Mouse (Mus musculus): ENCODE results near the gene Utp14a. TPM values are rescaled to one million over a fixed set of nuclear protein-coding genes. Genes with fewer than 3 reads are reported as not detected.
"Not testable (repeated sequence)": the region's sequence is repeated elsewhere in the genome, so short reads cannot be mapped to it uniquely, and the experiment has no call there.

Utp14a gene
- polyA plus RNA-seq (2015; fragmentation: Nextera tagmentation; extraction: Ambion mirVana): 14.0 and 15.3 TPM in 2 replicates

- Histone ChIP-seq H3K4me1 (replicated peaks; ENCODE audit: control insufficient read depth, insufficient read depth, low read length) (peaks cover 5% of the 10 kb centered on the region; the same call in 1 of the 2 replicates), H3K36me3 (ENCODE audit: control insufficient read depth, insufficient read depth, low read length) (no peaks in the 10 kb centered on the region; the same call in 1 of the 2 replicates), H3K4me3 (ENCODE audit: low read length) (peak within 1 kb of the TSS; percentile 65), H3K9ac (ENCODE audit: low read length) (peak within 1 kb of the TSS; percentile 69), H3K4me2 (ENCODE audit: low read depth, low read length) (peak within 1 kb of the TSS; percentile 69), H3K27me3 (ENCODE audit: control insufficient read depth, insufficient read depth, low read depth, low read length) (no peaks in the 10 kb centered on the region), H3K9me3 (ENCODE audit: control insufficient read depth, low read length) (no peaks in the 10 kb centered on the region), H3K27ac (ENCODE audit: low read length) (peak within 1 kb of the TSS; percentile 83)
- WGBS: 7% methylated on average over 33 of the region's 33 CpGs
- ATAC-seq (ENCODE audit: low read depth): peak; percentile 99
Observed at GRCm38 (mm10) chrX:48256468-48257007, at the start of gene Utp14a. TSS of gene Utp14a (plus strand) at chrX:48256862.

GRCm38 (mm10) chrX:48207761-48208487 is 48.7 kb upstream of the Utp14a start:
- H3K9me3 ChIP-seq (ENCODE audit: control insufficient read depth, low read length): no peaks in the 10 kb centered on the region
- H3K4me1 ChIP-seq (replicated peaks; ENCODE audit: control insufficient read depth, insufficient read depth, low read length): no peaks in the 10 kb centered on the region
- peak overlapping the region; percentile 55 for H3K4me2 ChIP-seq (ENCODE audit: low read depth, low read length)
- H3K9ac ChIP-seq (ENCODE audit: low read length): peak overlapping the region; percentile 68
- WGBS: 13% methylated on average over 33 of the region's 36 CpGs
- no peak overlapping the region for H3K27ac ChIP-seq (ENCODE audit: low read length)
- ATAC-seq (ENCODE audit: low read depth): peak; percentile 85
- no peaks in the 10 kb centered on the region for H3K36me3 ChIP-seq (ENCODE audit: control insufficient read depth, insufficient read depth, low read length)
- H3K4me3 ChIP-seq (ENCODE audit: low read length): peak overlapping the region; percentile 61
- no peaks in the 10 kb centered on the region; the same call in 1 of the 2 replicates for H3K27me3 ChIP-seq (ENCODE audit: control insufficient read depth, insufficient read depth, low read depth, low read length)

GRCm38 (mm10) chrX:48208519-48209185 is 48.0 kb upstream of the Utp14a start, which contains the start of gene Zdhhc9:
TSS of gene Zdhhc9 (minus strand) at chrX:48208878.
- Histone ChIP-seq H3K4me3 (ENCODE audit: low read length) (peak within 1 kb of the TSS; percentile 61), H3K36me3 (ENCODE audit: control insufficient read depth, insufficient read depth, low read length) (no peaks in the 10 kb centered on the region), H3K4me1 (replicated peaks; ENCODE audit: control insufficient read depth, insufficient read depth, low read length) (no peaks in the 10 kb centered on the region), H3K27ac (ENCODE audit: low read length) (peak within 1 kb of the TSS; percentile 20; the same call in 1 of the 2 replicates), H3K9me3 (ENCODE audit: control insufficient read depth, low read length) (no peaks in the 10 kb centered on the region), H3K4me2 (ENCODE audit: low read depth, low read length) (peak within 1 kb of the TSS; percentile 63), H3K27me3 (ENCODE audit: control insufficient read depth, insufficient read depth, low read depth, low read length) (no peaks in the 10 kb centered on the region; the same call in 1 of the 2 replicates), H3K9ac (ENCODE audit: low read length) (peak within 1 kb of the TSS; percentile 68)
- 14% methylated on average over 33 of the region's 34 CpGs for WGBS
- peak; percentile 99 for ATAC-seq (ENCODE audit: low read depth)

- H3K4me3 ChIP-seq (ENCODE audit: low read length); H3K4me2 ChIP-seq (ENCODE audit: low read depth, low read length); H3K36me3 ChIP-seq (ENCODE audit: control insufficient read depth, insufficient read depth, low read length); ATAC-seq (ENCODE audit: low read depth); H3K27me3 ChIP-seq (ENCODE audit: control insufficient read depth, insufficient read depth, low read depth, low read length); H3K9ac ChIP-seq (ENCODE audit: low read length); H3K9me3 ChIP-seq (ENCODE audit: control insufficient read depth, low read length); H3K27ac ChIP-seq (ENCODE audit: low read length); H3K4me1 ChIP-seq (replicated peaks; ENCODE audit: control insufficient read depth, insufficient read depth, low read length): not testable (repeated sequence)
- WGBS: 67% methylated on average over 2 of the region's 4 CpGs
Observed at GRCm38 (mm10) chrX:48209746-48210145, 46.9 kb upstream of the Utp14a start.

GRCm38 (mm10) chrX:48219468-48219867 is 37.2 kb upstream of the Utp14a start:
- no peak for ATAC-seq (ENCODE audit: low read depth)
- WGBS: 78% methylated on average over 5 of the region's 5 CpGs
- H3K4me2 ChIP-seq (ENCODE audit: low read depth, low read length): no peak overlapping the region
- no peaks in the 10 kb centered on the region for H3K9me3 ChIP-seq (ENCODE audit: control insufficient read depth, low read length)
- H3K4me3 ChIP-seq (ENCODE audit: low read length): no peak overlapping the region
- H3K36me3 ChIP-seq (ENCODE audit: control insufficient read depth, insufficient read depth, low read length): no peaks in the 10 kb centered on the region
- no peak overlapping the region for H3K27ac ChIP-seq (ENCODE audit: low read length)
- no peaks in the 10 kb centered on the region for H3K4me1 ChIP-seq (replicated peaks; ENCODE audit: control insufficient read depth, insufficient read depth, low read length)
- H3K27me3 ChIP-seq (ENCODE audit: control insufficient read depth, insufficient read depth, low read depth, low read length): no peaks in the 10 kb centered on the region
- no peak overlapping the region for H3K9ac ChIP-seq (ENCODE audit: low read length)

GRCm38 (mm10) chrX:48222706-48223105 is 34.0 kb upstream of the Utp14a start:
- ATAC-seq (ENCODE audit: low read depth): no peak
- H3K4me3 ChIP-seq (ENCODE audit: low read length): no peak overlapping the region
- H3K4me1 ChIP-seq (replicated peaks; ENCODE audit: control insufficient read depth, insufficient read depth, low read length): no peaks in the 10 kb centered on the region
- 83% methylated on average over 7 of the region's 7 CpGs for WGBS
- H3K9ac ChIP-seq (ENCODE audit: low read length): no peak overlapping the region
- H3K36me3 ChIP-seq (ENCODE audit: control insufficient read depth, insufficient read depth, low read length): no peaks in the 10 kb centered on the region
- no peaks in the 10 kb centered on the region for H3K27me3 ChIP-seq (ENCODE audit: control insufficient read depth, insufficient read depth, low read depth, low read length)
- no peaks in the 10 kb centered on the region for H3K9me3 ChIP-seq (ENCODE audit: control insufficient read depth, low read length)
- no peak overlapping the region for H3K4me2 ChIP-seq (ENCODE audit: low read depth, low read length)
- no peak overlapping the region for H3K27ac ChIP-seq (ENCODE audit: low read length)

- Histone ChIP-seq H3K27me3 (ENCODE audit: control insufficient read depth, insufficient read depth, low read depth, low read length) (no peaks in the 10 kb centered on the region), H3K36me3 (ENCODE audit: control insufficient read depth, insufficient read depth, low read length) (no peaks in the 10 kb centered on the region), H3K4me2 (ENCODE audit: low read depth, low read length) (no peak overlapping the region), H3K9ac (ENCODE audit: low read length) (no peak overlapping the region), H3K4me1 (replicated peaks; ENCODE audit: control insufficient read depth, insufficient read depth, low read length) (no peaks in the 10 kb centered on the region), H3K9me3 (ENCODE audit: control insufficient read depth, low read length) (no peaks in the 10 kb centered on the region), H3K4me3 (ENCODE audit: low read length) (no peak overlapping the region), H3K27ac (ENCODE audit: low read length) (no peak overlapping the region)
- WGBS: 74% methylated on average over 7 of the region's 7 CpGs
- ATAC-seq (ENCODE audit: low read depth): no peak
Observed at GRCm38 (mm10) chrX:48226225-48226624, 30.4 kb upstream of the Utp14a start.

- peak; percentile 54; the same call in 1 of the 2 replicates for ATAC-seq (ENCODE audit: low read depth)
- Histone ChIP-seq H3K4me3 (ENCODE audit: low read length) (no peak overlapping the region), H3K4me2 (ENCODE audit: low read depth, low read length) (no peak overlapping the region), H3K27me3 (ENCODE audit: control insufficient read depth, insufficient read depth, low read depth, low read length) (no peaks in the 10 kb centered on the region), H3K4me1 (replicated peaks; ENCODE audit: control insufficient read depth, insufficient read depth, low read length) (no peaks in the 10 kb centered on the region), H3K36me3 (ENCODE audit: control insufficient read depth, insufficient read depth, low read length) (no peaks in the 10 kb centered on the region), H3K9ac (ENCODE audit: low read length) (no peak overlapping the region), H3K9me3 (ENCODE audit: control insufficient read depth, low read length) (no peaks in the 10 kb centered on the region), H3K27ac (ENCODE audit: low read length) (no peak overlapping the region)
- 36% methylated on average over 7 of the region's 7 CpGs for WGBS
Observed at GRCm38 (mm10) chrX:48234417-48234816, 22.2 kb upstream of the Utp14a start.

GRCm38 (mm10) chrX:48255830-48256428 is 733 bp upstream of the Utp14a start:
- H3K27ac ChIP-seq (ENCODE audit: low read length): peak overlapping the region; percentile 83
- peak; percentile 73 for ATAC-seq (ENCODE audit: low read depth)
- WGBS: 18% methylated on average over 18 of the region's 18 CpGs
- H3K9ac ChIP-seq (ENCODE audit: low read length): peak overlapping the region; percentile 69
- peak overlapping the region; percentile 69 for H3K4me2 ChIP-seq (ENCODE audit: low read depth, low read length)
- H3K4me1 ChIP-seq (replicated peaks; ENCODE audit: control insufficient read depth, insufficient read depth, low read length): peaks cover 5% of the 10 kb centered on the region; the same call in 1 of the 2 replicates
- no peaks in the 10 kb centered on the region for H3K9me3 ChIP-seq (ENCODE audit: control insufficient read depth, low read length)
- H3K36me3 ChIP-seq (ENCODE audit: control insufficient read depth, insufficient read depth, low read length): no peaks in the 10 kb centered on the region; the same call in 1 of the 2 replicates
- peak overlapping the region; percentile 65 for H3K4me3 ChIP-seq (ENCODE audit: low read length)
- H3K27me3 ChIP-seq (ENCODE audit: control insufficient read depth, insufficient read depth, low read depth, low read length): no peaks in the 10 kb centered on the region

All from lung, embryonic 16.5 days (tissue).